Mouse (Mus musculus): ENCODE results near the gene Add2.

The Add2 gene

DNA sequence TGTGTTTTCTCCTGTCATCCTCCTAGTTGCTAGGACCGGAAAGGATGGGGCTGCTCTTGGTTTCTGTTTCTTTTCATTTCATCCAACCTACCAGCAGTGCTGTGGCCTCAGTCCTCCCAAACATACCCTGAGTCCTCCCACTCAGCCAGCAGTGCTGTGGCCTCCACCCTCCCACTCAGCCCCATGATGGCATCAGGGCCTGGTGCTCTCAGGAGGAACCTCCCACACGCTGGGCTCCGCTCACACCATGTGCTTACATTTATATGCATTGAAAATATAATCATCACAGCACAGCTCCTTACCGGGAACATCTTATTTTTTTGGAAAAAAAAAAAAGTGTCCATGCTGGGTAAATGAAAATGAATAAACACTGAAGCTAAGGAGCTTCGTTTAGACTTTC, 20.0 kb downstream of the Add2 start:
- ATAC-seq (ENCODE audit: low TSS enrichment), result peak; percentile 85

DNA sequence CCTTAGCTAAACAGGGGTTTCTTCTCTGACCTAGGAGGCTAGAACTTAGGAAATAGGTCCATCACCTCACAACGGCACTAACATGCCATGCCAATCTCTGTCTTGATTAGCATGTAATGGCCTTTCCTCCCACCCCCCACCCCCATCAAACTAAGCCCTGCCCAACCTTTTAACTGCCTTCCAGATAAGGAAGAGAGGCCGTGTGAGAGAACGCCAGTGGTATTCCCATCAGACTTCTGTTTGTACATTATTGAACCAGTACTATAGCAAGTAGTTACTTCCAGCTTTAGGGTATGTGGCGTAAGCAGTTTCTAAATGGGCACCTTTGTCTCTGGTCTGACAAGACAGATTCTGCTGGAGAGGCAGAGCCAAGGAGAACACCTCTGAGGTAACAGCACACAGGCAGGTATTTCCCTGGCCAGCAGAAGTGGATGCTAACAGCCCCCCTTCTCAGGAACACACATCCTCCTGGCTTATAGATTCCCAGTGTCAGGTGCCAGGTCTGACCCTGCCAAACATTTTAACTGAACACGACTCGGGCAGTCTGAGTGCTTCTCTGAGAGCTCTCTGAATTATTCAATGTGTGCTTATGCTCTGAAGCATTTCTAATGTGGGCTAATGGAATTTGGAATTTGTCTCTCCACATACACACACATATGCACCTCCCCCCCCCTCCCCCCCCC, 22.2 kb downstream of the Add2 start:
- no peak for ATAC-seq (ENCODE audit: low TSS enrichment)

DNA sequence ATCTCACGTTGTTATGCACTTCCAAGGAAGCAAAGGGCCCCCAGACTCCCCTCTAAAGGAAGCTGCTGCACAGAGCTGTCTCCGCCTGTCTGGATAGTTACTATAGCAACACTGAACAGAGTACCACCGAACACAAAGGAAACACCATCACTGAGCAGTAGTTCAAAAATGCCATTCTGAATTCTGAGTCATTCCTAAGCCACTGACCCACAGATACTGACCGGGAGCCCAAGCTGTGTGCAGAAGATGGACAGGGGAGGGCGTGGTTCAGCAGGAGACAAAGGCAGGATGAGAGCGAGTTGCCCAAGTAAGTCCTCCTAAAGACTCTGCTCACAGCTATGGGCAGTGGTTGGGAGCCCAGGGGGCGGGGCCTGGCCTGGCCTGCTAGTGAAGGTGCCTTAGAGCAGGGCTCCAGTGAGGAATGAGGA, 23.6 kb downstream of the Add2 start:
- no peak for ATAC-seq (ENCODE audit: low TSS enrichment)

DNA sequence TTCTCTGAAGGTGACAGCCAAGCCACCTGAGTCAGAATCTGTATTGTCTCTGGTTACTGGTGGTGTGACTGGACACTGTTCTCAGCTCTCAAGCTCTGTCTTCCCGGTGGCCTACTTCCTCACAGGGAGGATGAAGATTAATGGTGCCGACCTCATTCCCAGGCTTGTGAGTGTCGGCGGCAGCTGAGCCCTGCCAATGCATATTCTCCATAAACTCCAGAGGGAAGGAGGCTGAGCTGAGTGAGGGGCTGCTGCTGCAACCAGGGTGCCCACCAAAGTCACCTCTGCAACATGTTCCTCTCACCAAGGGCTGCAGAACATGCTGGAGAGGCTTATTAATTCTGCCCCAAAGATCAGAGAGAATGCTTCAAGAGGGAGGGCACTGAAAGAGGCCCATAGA, 24.1 kb downstream of the Add2 start:
- ATAC-seq (ENCODE audit: low TSS enrichment), result no peak; the same call in 1 of the 2 replicates

- ATAC-seq (ENCODE audit: low TSS enrichment), result no peak
These were observed 24.6 kb downstream of the Add2 start for GRCm38 (mm10) chr6:86053099-86053498.

DNA sequence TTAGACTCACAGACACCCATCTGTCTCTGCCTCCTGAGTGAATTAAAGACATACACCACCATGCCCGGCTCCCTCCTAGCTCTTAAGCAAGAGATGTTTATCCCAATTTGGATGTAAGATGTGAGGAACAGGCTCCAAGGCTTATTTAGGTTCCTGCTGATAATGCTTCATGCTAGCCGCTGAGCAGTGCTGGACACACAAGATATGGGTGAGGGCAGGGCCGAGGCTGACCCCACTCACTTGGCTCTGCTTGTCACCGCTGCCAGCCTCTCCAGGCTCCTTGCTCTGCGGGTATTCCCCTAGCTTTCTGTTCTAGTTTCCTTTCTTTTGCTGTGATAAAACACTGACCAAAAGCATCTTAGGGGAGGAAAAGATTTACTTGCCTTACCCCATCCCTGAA, 25.1 kb downstream of the Add2 start:
- ATAC-seq (ENCODE audit: low TSS enrichment), result no peak

- ATAC-seq (ENCODE audit: low TSS enrichment), result no peak
These were observed 30.0 kb downstream of the Add2 start for GRCm38 (mm10) chr6:86058475-86058874.

DNA sequence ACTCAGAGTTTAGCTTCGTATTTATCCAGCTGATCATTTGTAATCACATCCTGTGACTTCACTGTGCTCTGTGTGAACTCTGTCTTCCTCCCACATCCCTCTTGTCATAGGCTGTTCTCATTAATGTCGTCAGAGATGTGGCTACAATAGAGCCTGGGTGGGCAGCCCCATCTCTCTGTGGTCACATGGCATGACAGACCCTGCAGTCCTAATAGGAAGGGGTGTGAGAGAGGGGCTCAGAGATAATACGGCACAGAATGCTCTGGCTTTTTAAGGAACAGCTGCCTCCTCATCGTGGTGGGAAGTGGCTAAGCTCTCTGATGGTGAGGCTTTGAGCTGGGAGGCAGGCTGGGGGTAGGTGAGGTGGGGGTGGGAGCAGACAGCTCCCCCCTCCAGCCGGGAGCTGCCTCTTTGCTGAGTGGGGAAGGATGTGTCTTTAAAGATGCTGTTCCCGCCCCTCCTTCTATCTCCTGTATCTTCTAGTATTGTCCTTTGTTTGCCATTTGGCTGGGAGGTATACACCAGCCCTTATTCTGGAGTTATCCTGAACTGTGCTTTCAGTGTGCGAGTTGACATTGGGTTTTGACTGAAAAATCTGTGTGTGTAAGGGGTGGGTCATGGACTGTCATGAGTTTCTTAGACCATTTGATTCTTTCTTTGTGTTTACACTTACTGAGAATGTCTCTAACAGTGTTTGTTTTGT, 30.8 kb downstream of the Add2 start:
- ATAC-seq (ENCODE audit: low TSS enrichment), result peak; percentile 17; the same call in 1 of the 2 replicates

DNA sequence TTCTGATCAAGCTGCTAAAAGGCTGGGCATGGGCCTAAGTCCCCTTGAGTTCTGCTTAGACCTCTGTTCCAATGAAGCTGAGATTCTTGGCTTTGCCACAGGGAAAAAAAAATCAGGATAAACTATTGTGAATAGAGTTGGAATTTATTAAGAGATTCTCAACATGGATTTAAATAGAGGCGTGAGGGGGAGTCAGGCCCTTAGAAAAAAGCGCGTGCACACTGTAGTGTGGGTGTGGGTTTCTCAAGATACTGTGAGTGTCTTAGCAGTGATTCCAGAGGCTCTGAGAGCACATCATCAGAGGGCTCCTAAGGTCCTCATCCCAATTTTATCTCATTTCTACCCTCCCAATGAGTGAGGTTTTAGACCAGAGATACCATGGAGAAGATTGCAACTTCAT, 31.7 kb downstream of the Add2 start:
- 0 out of 2 replicates have a peak, but pooled peaks have one; percentile 20 for ATAC-seq (ENCODE audit: low TSS enrichment)

- no peak for ATAC-seq (ENCODE audit: low TSS enrichment)
These were observed 33.7 kb downstream of the Add2 start for GRCm38 (mm10) chr6:86062226-86062625.

GRCm38 (mm10) chr6:86062684-86063083, 34.2 kb downstream of the Add2 start:
- no peak for ATAC-seq (ENCODE audit: low TSS enrichment)

- ATAC-seq (ENCODE audit: low TSS enrichment), result peak; percentile 59
These were observed 36.0 kb downstream of the Add2 start for GRCm38 (mm10) chr6:86064318-86065016.

DNA sequence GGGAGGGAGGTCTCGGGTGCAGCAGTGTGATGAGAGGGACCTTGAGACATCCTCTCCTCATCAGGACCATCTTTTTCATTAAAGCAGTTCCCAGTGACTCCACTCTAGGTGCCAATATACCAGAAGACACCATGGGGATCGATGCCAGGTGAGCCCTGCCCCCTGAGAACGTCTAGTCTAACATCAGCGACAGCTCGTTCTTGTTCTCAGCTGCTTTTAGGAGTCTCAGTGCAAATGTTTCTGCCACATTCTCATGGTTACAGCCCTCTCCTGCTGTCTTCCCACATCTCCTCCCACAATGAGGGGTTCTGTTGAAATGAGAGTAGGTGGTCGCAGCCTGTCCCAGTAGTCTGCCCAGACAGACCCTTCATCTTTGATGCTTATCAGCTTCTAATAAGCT, 38.2 kb downstream of the Add2 start:
- no peak for ATAC-seq (ENCODE audit: low TSS enrichment)

- ATAC-seq (ENCODE audit: low TSS enrichment), result peak; percentile 38
These were observed 38.7 kb downstream of the Add2 start for GRCm38 (mm10) chr6:86067145-86067544.

DNA sequence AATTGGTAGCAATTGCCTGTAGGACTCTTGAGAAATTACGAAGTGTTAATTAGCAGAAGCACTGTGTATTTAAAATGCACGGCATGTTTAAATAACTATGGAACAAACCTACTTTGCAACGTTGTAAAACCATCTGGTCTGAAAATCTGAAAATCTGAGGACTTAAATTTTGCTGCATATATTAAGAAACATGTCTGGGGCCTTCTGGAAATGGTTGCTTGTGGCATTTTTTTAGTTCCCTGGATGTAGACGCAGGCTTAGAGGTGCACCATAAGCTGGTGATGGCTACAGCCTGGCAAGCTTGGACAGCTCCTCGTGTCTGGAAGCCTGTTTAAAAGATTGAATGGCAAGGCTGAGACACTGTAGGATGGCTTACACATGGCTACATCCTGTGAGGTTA, 40.5 kb downstream of the Add2 start:
- ATAC-seq (ENCODE audit: low TSS enrichment), result peak; percentile 21

DNA sequence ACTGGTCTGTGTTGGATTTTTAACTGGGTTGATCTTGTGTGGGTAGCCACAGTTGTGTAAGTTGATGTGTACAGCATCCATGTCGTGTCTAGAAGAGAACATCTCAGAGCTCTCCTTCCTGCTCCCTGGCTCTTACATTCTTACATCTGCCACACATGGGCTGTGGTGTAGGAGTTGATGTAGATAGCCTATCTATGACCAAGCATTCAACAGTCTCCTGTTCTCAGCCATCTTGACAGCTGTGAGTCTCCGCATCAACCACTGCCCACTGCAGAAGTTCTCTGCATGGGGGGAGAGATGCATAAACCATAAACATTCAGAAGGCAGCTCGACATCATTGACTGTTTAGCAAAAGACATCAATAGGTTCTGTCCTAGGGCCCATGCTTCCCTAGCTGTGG, 41.4 kb downstream of the Add2 start:
- no peak for ATAC-seq (ENCODE audit: low TSS enrichment)

DNA sequence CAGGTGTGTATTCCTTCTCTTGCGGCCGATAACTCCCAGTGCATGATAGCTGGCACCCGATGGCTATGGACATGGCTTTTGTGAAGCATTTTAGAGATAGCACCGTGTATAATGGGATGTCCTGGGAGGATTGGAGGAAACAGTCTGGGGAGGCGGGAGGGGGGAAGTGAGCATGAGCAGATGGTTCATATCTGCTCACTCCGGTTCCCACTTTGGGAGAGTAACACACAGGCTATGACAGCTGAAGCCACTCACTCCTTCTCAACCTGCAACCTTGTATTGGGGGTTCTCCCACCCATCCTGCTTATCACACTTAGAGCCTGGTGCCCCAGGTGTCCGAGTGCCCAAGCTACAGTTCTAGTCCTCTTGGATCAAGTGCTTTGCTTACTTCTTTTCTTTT, 41.8 kb downstream of the Add2 start:
- no peak for ATAC-seq (ENCODE audit: low TSS enrichment)

DNA sequence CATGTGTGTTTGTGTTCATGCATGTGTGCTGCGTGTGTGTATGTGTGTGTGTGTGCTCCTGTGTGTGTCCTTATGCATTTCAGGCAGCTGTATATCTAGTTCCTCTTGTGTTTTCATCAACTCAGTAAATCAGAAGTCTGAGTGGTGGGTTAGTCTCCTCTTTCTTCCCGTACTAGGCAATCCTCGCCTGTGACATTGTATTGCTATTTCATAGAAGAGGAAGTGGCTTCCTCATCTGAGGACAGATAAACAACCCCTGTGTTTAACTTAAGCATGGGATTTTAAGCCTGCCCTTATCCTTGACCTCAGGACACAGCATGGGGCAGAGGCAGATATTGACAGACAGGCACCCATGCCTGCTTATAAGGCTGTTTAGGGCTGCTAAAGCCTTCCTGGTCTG, 45.4 kb downstream of the Add2 start:
- ATAC-seq (ENCODE audit: low TSS enrichment), result no peak

DNA sequence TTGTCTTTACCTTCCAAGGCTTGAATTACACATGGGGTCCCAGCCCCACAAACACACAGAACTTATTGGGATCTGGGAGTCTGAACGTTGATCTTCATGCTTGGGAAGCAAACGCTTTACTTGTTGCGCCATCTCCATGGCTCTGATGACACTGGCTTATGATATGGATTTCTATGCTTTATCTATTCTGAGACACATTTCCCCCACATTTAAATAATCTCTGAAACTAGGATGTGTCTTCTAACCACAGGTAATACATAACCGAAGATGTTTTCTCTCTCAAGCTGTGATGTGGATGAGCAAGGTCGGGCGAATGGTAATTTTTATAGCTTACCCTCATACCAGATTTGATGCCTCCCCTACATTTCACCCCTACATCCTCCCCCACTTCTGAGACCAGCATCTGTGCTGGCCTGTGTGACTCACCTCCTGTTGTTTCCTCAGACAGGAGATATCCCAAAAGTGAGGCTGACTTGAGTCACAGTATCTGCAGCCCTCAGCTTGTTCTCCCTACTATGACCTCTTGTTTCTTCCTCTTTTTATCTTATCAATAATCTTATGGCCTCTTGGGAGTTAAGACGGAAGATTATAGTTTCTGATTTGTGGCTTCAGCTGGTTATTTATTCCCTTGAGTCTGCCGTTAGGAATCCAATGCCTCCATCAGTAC, 46.2 kb downstream of the Add2 start:
- peak; percentile 32; the same call in 1 of the 2 replicates for ATAC-seq (ENCODE audit: low TSS enrichment)

- no peak for ATAC-seq (ENCODE audit: low TSS enrichment)
These were observed 48.0 kb downstream of the Add2 start for GRCm38 (mm10) chr6:86076525-86076924.

GRCm38 (mm10) chr6:86077880-86078279, 49.4 kb downstream of the Add2 start:
- no peak for ATAC-seq (ENCODE audit: low TSS enrichment)

DNA sequence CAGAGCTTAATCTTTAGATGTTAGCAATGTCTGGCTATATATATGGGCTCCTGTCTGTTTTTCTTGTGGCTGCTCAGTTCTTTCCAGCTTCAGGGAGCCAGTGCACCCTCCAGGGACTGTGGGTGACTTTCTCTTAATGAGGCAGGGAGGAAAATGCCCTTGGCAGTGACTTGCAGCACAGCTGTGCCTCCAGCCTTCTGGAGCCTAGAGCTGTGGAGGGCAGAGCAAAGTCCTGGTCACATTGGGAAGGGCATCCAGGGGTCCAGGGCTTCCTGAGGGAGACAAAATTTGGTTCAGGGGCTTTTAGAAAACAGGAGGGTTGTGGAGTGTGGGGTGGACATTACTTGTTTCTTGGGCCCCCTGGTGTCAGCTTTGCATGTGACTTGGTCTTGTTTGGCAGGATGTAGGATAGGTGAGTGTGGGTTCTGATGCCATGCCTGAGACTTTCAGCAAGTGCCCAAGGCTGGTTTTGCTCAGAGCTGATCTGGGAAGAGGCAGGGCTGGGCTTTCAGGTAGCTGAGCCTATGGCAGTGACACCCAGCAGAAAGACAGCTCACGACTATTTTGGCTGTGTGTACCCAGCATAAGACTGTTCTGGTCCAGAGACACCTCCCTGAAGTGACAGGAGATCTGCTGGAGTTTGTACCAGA, 50.0 kb downstream of the Add2 start:
- ATAC-seq (ENCODE audit: low TSS enrichment), result no peak
